Comparison of ENCODE assay signal across 8 mouse cellular contexts in the genomic region with DNA sequence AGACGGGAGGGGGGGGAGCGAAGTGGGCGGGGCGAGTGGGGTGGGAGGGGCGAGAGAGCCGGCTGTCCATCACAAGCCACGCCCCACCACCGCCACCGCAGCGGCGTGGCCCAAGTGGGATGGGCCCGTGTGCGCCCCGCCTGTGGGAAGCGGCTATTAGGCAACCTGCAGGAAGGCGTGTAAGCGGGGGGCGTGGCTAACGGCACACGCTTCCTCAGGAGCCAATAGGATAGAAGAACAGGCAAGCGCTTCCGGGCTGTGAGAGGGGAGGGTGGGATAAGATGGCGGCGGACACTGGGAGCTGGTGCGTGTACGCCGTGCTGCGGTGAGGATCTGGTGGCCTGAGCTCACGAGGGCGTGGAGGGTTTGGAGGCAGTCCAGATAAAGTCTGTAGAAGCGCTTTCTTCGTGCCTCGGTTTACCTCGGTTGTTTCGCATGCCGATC. TPM values are rescaled to one million over a fixed set of nuclear protein-coding genes. Genes with fewer than 3 reads are reported as not detected.
DNase-seq lines count a peak whose midpoint lies in the region; ATAC-seq lines count a peak whose summit lies in the region.

A gene (plus strand): TSS at position 276 of the 444 bp plus-strand sequence.

- intact Hi-C loops in gastrocnemius, postnatal 14 days (cut with DNase I; ENCODE audit: low total_unique reads), result no loop called here
- intact Hi-C loops in left cerebral cortex, postnatal 10 days (cut with DNase I), result no loop called here

- peak; percentile 98 for DNase-seq in adrenal gland, adult (ENCODE audit: inconsistent age in 2 of 2, low spot score in 1 of 2)
- DNase-seq in embryo, embryonic 10.5 days (ENCODE audit: low spot score), result peak; percentile 99
- DNase-seq in gastrocnemius, postnatal 14 days, result peak; percentile 97
- peak; percentile 96 to 99 for DNase-seq in left cerebral cortex, postnatal 10 days (ENCODE audit: extremely low spot score in 1 of 2, low spot score in 2 of 2)
- peak; percentile 96 for DNase-seq in right cerebral cortex, postnatal 25 days
- peak; percentile 93 to 96 for DNase-seq in urinary bladder, postnatal 4 days (ENCODE audit: low spot score in 2 of 2)

- ATAC-seq in inflammation-experienced regulatory T-cells, adult 6 months, result peak; percentile 99
- peak; percentile 94 for ATAC-seq in megakaryocyte-erythroid progenitor cell, adult 5-6 weeks (replicated peaks; ENCODE audit: low FRiP score, low TSS enrichment, poor library complexity, severe bottlenecking)

RNA-seq across cellular contexts. Expression of the gene that starts here (rescaled TPM):
- total RNA-seq in gastrocnemius, postnatal 14 days (2021), result 1 to 10 TPM; 6.0 to 6.2 TPM
- 10 to 100 TPM; 20.0 to 28.1 (median 21.0) TPM for polyA plus RNA-seq in inflammation-experienced regulatory T-cells, adult 6 months (2017; shearing (Covaris generic))
- total RNA-seq in left cerebral cortex, postnatal 10 days (2021), result 10 to 100 TPM; 27.1 to 30.1 TPM
- total RNA-seq in megakaryocyte-erythroid progenitor cell, adult 5-6 weeks (2014; fragmentation: Nextera tagmentation), result 15.7 and 19.1 TPM in 2 replicates
- 19.9 and 22.9 TPM in 2 replicates for total RNA-seq in megakaryocyte-erythroid progenitor cell, adult 5-6 weeks (2017)

Comparison
In these comparisons a context has a peak if more than half of its experiments do, and no peak if none do; other contexts are left out.
1. Peak in every context shown above with its lines: DNase-seq and ATAC-seq.